Mouse (Mus musculus) liver, postnatal 0 days (tissue): ENCODE data around the gene Prkag2. TPM values are rescaled to one million over a fixed set of nuclear protein-coding genes. Genes with fewer than 3 reads are reported as not detected.

Source experiments
- ATAC-seq: fragments of 200-750 bp; cut with Nextera tagmentation; 2 replicates; pipeline ENCODE4 v1.8.0; 2017; ENCODE audit warnings: mild to moderate bottlenecking, moderate library complexity
- DNase-seq: peaks from one replicate; pipeline ENCODE4 v3.0.0-alpha.2; 2016
- H3K27ac ChIP-seq: fragments of 300-500 bp; sonication (generic); 2 replicates; pipeline ENCODE4 v1.5.1; 2014; ENCODE audit warnings: antibody characterized with exemption, moderate library complexity, mild to moderate bottlenecking, low read depth
- H3K27me3 ChIP-seq: fragments of 300-500 bp; sonication (generic); 2 replicates; pipeline ENCODE4 v1.6.1; 2014; ENCODE audit warnings: low read length, control low read depth, mixed read lengths; ENCODE audit not compliant: insufficient read depth
- H3K36me3 ChIP-seq: fragments of 300-500 bp; sonication (generic); replicated peaks from 2 replicates; pipeline ENCODE4 v1.6.1; 2014; ENCODE audit warnings: mild to moderate bottlenecking, control low read depth, low read length, moderate library complexity, mixed read lengths; ENCODE audit not compliant: insufficient read depth
- H3K4me1 ChIP-seq: fragments of 300-500 bp; sonication (generic); 2 replicates; pipeline ENCODE4 v1.6.1; 2014; ENCODE audit warnings: antibody characterized with exemption, mild to moderate bottlenecking, control low read depth; ENCODE audit not compliant: insufficient read depth
- H3K4me2 ChIP-seq: fragments of 300-500 bp; sonication (generic); 2 replicates; pipeline ENCODE4 v1.6.1; 2014; ENCODE audit warnings: low read depth, mild to moderate bottlenecking, low read length, moderate library complexity, mixed read lengths
- H3K4me3 ChIP-seq: fragments of 300-500 bp; sonication (generic); 2 replicates; pipeline ENCODE4 v1.5.1; 2014; ENCODE audit warnings: low read depth, low read length
- H3K9ac ChIP-seq: fragments of 300-500 bp; sonication (generic); replicated peaks from 2 replicates; pipeline ENCODE4 v1.6.1; 2014; ENCODE audit warnings: mild to moderate bottlenecking, moderate library complexity
- H3K9me3 ChIP-seq: fragments of 300-500 bp; sonication (generic); 2 replicates; pipeline ENCODE4 v1.6.1; 2016; ENCODE audit warnings: mild to moderate bottlenecking, control low read depth, low read length, mixed read lengths
- CTCF ChIP-seq: sonication (generic); IDR thresholded peaks from 2 replicates; pipeline ENCODE4 v1.5.1; 2016; ENCODE audit warnings: antibody characterized with exemption, low read depth
- EP300 ChIP-seq: IDR thresholded peaks from 2 replicates; pipeline ENCODE4 v1.6.1; 2016; ENCODE audit warnings: antibody characterized with exemption, low read depth, mild to moderate bottlenecking
- WGBS: fragments of 180-500 bp; shearing (Covaris S2); extraction: QIAGEN DNeasy Blood & Tissue Kit; methylation state at CpG from one replicate; pipeline ENCODE4 v1.1.7; 2014; ENCODE audit not compliant: insufficient replicate concordance; 5-methylcytosine and 5-hydroxymethylcytosine counted together
- polyA plus RNA-seq: library from polyadenylated mRNA; unstranded; fragments of >200 nt; fragmentation: Nextera tagmentation; extraction: Ambion mirVana; gene quantifications from 2 replicates; pipeline ENCODE4 v1.2.1, GENCODE M21; 2015

Gene Prkag2
- polyA plus RNA-seq, 1 experiment from 2014 or later = 6.8 TPM

DNA sequence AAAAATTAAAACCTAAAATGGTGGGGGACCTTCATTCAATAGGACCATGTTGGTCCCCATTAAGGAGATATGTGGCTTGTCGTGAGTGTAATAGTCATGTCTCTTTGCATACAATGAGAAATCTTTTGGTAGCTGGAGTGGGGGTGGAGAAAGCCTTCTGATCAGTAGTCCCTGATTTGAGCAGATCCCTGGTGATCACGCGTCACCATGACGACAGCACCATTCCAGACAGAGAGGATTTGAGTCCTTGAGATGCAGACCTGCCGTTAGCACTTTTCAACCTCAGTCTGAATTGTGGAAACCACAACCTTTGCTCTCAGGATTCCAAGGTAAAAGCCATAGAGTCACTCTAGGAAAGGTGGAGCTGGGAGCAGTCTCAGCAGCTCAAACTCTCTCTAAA, 18.7 kb upstream of the Prkag2 start:
- no peaks in the 10 kb centered on the region for H3K36me3 ChIP-seq
- H3K27me3 ChIP-seq = no peaks in the 10 kb centered on the region
- H3K4me1 ChIP-seq = no peaks in the 10 kb centered on the region
- 79% methylated on average over 5 of the region's 5 CpGs for WGBS
- H3K9me3 ChIP-seq = no peaks in the 10 kb centered on the region
- no peak overlapping the region for H3K4me3 ChIP-seq
- H3K27ac ChIP-seq = no peak overlapping the region
- no peak for TF ChIP-seq CTCF
- TF ChIP-seq EP300 = no peak
- H3K9ac ChIP-seq = no peak overlapping the region
- DNase-seq (no peak), ATAC-seq (no peak)
- H3K4me2 ChIP-seq = no peak overlapping the region

DNA sequence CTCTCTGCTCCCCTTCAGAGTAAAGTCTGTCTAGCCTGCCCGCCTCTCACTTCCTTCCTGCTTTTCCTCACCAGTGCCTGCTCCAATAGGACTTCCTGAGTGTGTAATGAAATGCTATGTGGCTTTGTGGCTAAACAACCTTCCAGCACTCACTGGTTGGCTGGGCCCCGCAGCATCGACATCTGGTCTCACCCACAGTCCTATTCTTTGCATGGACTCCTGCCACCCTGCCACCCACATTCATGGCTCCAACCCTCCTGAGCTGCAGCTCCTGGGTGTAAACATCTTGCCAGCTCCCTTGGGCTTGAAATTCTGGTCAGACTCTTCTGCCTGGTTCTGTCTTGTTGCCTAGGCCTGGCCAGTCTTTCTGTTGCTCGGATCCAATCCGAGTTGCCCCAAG, 15.6 kb upstream of the Prkag2 start:
- 51% methylated on average over 5 of the region's 5 CpGs for WGBS
- ATAC-seq = no peak

DNA sequence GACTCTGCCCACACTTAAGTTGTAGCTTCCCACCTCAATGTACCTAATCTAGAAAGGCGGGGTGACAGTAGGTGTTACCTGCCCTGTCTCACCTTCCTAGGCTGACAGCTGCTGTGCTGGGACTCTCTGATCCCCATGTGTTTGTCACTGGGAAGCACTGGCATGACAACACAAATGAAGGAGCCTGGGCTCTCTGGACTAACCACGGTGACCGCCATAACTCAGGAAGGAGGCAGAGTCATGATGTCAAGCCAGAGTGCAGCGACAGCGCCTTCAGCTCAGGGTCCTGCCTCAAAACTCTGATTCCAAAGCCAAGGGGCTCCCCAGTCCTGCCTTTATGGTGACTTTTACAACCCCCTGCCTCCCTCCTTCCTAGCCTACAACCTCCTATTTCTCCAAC, 14.8 kb upstream of the Prkag2 start:
- H3K4me1 ChIP-seq = peaks cover under 1% of the 10 kb centered on the region; the same call in 1 of the 2 replicates
- ATAC-seq (no peak), DNase-seq (no peak)
- WGBS = 39% methylated on average over 5 of the region's 5 CpGs
- H3K27me3 ChIP-seq = no peaks in the 10 kb centered on the region
- H3K36me3 ChIP-seq = no peaks in the 10 kb centered on the region
- H3K9ac ChIP-seq = no peak overlapping the region
- H3K4me2 ChIP-seq = no peak overlapping the region
- TF ChIP-seq CTCF = no peak
- no peak for TF ChIP-seq EP300
- no peak overlapping the region for H3K4me3 ChIP-seq
- no peaks in the 10 kb centered on the region for H3K9me3 ChIP-seq
- no peak overlapping the region for H3K27ac ChIP-seq

More for the DNA sequence above, 15.6 kb upstream of the Prkag2 start:
- no peak overlapping the region for H3K9ac ChIP-seq
- no peaks in the 10 kb centered on the region for H3K9me3 ChIP-seq
- H3K36me3 ChIP-seq = no peaks in the 10 kb centered on the region
- no peak for TF ChIP-seq EP300
- TF ChIP-seq CTCF = no peak
- H3K4me2 ChIP-seq = no peak overlapping the region
- H3K27ac ChIP-seq = no peak overlapping the region
- no peak for DNase-seq
- H3K4me3 ChIP-seq = no peak overlapping the region
- no peaks in the 10 kb centered on the region for H3K4me1 ChIP-seq
- H3K27me3 ChIP-seq = no peaks in the 10 kb centered on the region

DNA sequence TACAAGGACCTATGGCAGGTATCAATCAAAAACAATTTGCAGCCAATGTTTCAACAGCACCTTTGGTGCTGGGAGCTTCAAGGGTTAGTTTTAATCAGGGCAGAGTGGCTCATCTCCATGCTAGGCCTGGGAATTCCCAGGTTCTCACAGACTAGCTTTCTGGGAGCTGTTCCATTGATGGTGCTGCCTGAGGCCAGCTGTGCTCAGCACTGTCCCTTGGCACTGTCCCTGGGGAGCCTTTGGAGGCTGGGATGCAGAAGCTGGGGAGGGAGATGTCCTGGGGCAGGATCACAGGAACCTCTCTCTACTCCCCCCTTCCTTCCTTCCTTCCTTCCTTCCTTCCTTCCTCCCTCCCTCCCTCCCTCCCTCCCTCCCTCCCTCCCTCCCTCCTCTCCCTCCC, 13.7 kb upstream of the Prkag2 start:
- ATAC-seq = no peak
- Histone ChIP-seq H3K4me2 (no peak overlapping the region), H3K27ac (no peak overlapping the region), H3K4me1 (peaks cover 6% of the 10 kb centered on the region; the same call in 1 of the 2 replicates), H3K9me3 (no peaks in the 10 kb centered on the region), H3K9ac (no peak overlapping the region), H3K36me3 (no peaks in the 10 kb centered on the region), H3K4me3 (no peak overlapping the region), H3K27me3 (no peaks in the 10 kb centered on the region)
- no peak for DNase-seq
- no peak for TF ChIP-seq EP300
- no peak for TF ChIP-seq CTCF

DNA sequence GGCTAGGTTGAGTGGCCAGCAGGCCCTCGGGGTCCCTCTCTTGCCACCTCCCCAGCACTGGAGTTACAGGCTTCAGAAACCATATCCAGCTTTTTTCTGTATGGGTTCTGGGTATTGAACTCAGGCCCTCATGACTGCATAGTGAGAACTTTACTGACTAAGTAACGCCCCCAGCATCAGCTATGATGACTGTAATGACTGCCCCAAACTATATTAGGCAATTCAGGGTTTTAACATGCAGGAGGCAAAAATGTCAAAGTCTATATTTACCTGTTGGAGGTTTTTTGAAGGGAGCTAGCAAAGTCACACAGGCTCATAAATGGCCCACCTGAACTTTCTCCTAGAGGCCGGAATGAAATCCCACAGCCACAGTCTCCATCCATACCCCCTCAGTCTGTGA, 9.9 kb upstream of the Prkag2 start:
- H3K4me3 ChIP-seq = no peak overlapping the region
- DNase-seq (no peak), ATAC-seq (peak; percentile 86)
- WGBS = 62% methylated on average over 3 of the region's 3 CpGs
- H3K4me1 ChIP-seq = peaks cover 6% of the 10 kb centered on the region
- no peak overlapping the region; the same call in 1 of the 2 replicates for H3K27ac ChIP-seq
- H3K9ac ChIP-seq = no peak overlapping the region
- H3K27me3 ChIP-seq = no peaks in the 10 kb centered on the region
- H3K9me3 ChIP-seq = no peaks in the 10 kb centered on the region
- TF ChIP-seq CTCF (no peak), EP300 (no peak)
- no peak overlapping the region for H3K4me2 ChIP-seq
- H3K36me3 ChIP-seq = no peaks in the 10 kb centered on the region

DNA sequence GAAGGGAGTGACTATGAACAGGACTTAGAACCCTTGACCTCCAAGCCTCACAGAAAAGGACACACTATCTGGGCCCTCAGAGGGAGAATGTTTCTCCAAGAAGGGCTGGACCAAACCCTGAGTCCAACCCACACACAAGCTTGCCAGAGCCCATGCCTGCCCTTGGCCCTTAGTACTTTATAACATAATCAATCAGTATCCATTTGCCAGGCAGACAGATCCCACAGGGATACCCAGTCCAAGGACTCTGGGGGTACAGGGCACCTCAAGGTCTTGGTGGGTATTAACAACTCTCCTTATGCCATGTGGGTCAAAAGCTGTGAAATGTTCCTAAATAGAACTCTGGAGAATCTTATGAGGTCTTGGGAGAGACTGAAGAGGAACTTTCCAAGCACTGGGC, 5.3 kb upstream of the Prkag2 start:
- no peak for DNase-seq
- H3K4me1 ChIP-seq = peaks cover 16% of the 10 kb centered on the region
- H3K27me3 ChIP-seq = no peaks in the 10 kb centered on the region
- no peaks in the 10 kb centered on the region for H3K36me3 ChIP-seq
- no peak overlapping the region for H3K4me2 ChIP-seq
- ATAC-seq = no peak
- no peaks in the 10 kb centered on the region for H3K9me3 ChIP-seq
- H3K9ac ChIP-seq = no peak overlapping the region
- no peak overlapping the region for H3K4me3 ChIP-seq
- no peak overlapping the region for H3K27ac ChIP-seq
- no peak for TF ChIP-seq EP300
- no peak for TF ChIP-seq CTCF

DNA sequence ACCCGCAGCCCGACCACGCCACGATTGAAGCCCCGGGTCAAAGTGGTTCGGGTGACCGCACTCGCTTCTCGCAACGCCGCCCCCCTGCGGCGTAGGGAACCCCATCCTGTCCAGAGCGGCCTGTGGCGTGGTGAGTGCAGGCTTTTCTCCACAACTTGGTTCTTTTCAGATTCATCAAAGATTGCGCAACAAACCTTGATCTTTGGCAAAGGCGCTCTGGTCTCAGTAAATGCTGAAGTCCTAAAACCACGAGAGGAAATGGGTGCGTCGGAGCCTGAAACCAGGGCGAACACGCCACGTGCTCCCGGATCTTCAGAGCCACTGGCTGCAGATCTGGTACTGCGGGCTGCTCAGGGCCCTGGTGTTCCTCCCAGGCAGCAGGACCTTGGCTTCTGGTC, 683 bp upstream of the Prkag2 start:
- H3K9me3 ChIP-seq = no peaks in the 10 kb centered on the region
- WGBS = under 1% methylated on average over 25 of the region's 25 CpGs
- peak overlapping the region; percentile 68 for H3K4me3 ChIP-seq
- H3K9ac ChIP-seq = peak overlapping the region; percentile 77
- H3K4me1 ChIP-seq = peaks cover 20% of the 10 kb centered on the region
- TF ChIP-seq EP300 (no peak), CTCF (peak; percentile 41)
- peaks cover 9% of the 10 kb centered on the region; the same call in 1 of the 2 replicates for H3K27me3 ChIP-seq
- ATAC-seq (peak; percentile 70), DNase-seq (peak; percentile 73)
- no peaks in the 10 kb centered on the region for H3K36me3 ChIP-seq
- peak overlapping the region; percentile 85 for H3K4me2 ChIP-seq
- H3K27ac ChIP-seq = peak overlapping the region; percentile 94
